Mouse (Mus musculus) limb, embryonic 14.5 days (tissue): ENCODE measurements around the gene Unc5b. TPM values are rescaled to one million over a fixed set of nuclear protein-coding genes. Genes with fewer than 3 reads are reported as not detected.

Experiments used
- ATAC-seq: fragments of 200-750 bp; cut with Nextera tagmentation; 2 replicates; pipeline ENCODE4 v1.8.0; 2017; ENCODE audit warnings: low read depth, moderate number of reproducible peaks, moderate TSS enrichment; ENCODE audit not compliant: low FRiP score
- DNase-seq: peaks from one replicate; pipeline ENCODE4 v3.0.0-alpha.2; 2015; ENCODE audit warnings: low spot score
- H3K27ac ChIP-seq: fragments of 300-500 bp; sonication (generic); replicated peaks from 2 replicates; pipeline ENCODE4 v1.5.1; 2014; ENCODE audit warnings: low read depth, mild to moderate bottlenecking, low read length, moderate library complexity, mixed read lengths
- H3K27me3 ChIP-seq: fragments of 300-500 bp; sonication (generic); 2 replicates; pipeline ENCODE4 v1.6.1; 2014; ENCODE audit warnings: low read length, mixed read lengths; ENCODE audit not compliant: control insufficient read depth, insufficient read depth
- H3K36me3 ChIP-seq: fragments of 300-500 bp; sonication (generic); 2 replicates; pipeline ENCODE4 v1.6.1; 2014; ENCODE audit warnings: mild to moderate bottlenecking, low read length, moderate library complexity, mixed read lengths; ENCODE audit not compliant: control insufficient read depth, insufficient read depth
- H3K4me1 ChIP-seq: fragments of 300-500 bp; sonication (generic); 2 replicates; pipeline ENCODE4 v1.6.1; 2014; ENCODE audit warnings: antibody characterized with exemption, low read length, mixed read lengths; ENCODE audit not compliant: control insufficient read depth, insufficient read depth
- H3K4me2 ChIP-seq: fragments of 300-500 bp; sonication (generic); replicated peaks from 2 replicates; pipeline ENCODE4 v1.6.1; 2014; ENCODE audit warnings: low read depth, mild to moderate bottlenecking, low read length, moderate library complexity; ENCODE audit not compliant: severe bottlenecking
- H3K4me3 ChIP-seq: fragments of 300-500 bp; sonication (generic); replicated peaks from 2 replicates; pipeline ENCODE4 v1.5.1; 2014; ENCODE audit warnings: low read length
- H3K9ac ChIP-seq: fragments of 300-500 bp; sonication (generic); 2 replicates; pipeline ENCODE4 v1.6.1; 2014; ENCODE audit warnings: mild to moderate bottlenecking, low read depth, low read length, moderate library complexity; ENCODE audit not compliant: severe bottlenecking
- H3K9me3 ChIP-seq: fragments of 300-500 bp; sonication (generic); 2 replicates; pipeline ENCODE4 v1.6.1; 2016; ENCODE audit warnings: low read length; ENCODE audit not compliant: control insufficient read depth
- POLR2A ChIP-seq: fragments of 200-500 bp; IDR thresholded peaks from 2 replicates; pipeline ENCODE4 v1.8.0; 2012; ENCODE audit warnings: inconsistent platforms, mild to moderate bottlenecking, moderate library complexity, borderline replicate concordance; ENCODE audit not compliant: insufficient read depth, insufficient read length; ENCODE audit errors: extremely low read depth
- WGBS: fragments of 180-500 bp; shearing (Covaris S2); extraction: QIAGEN DNeasy Blood & Tissue Kit; methylation state at CpG from one replicate; pipeline ENCODE4 v1.1.7; 2014; 5-methylcytosine and 5-hydroxymethylcytosine counted together
- polyA plus RNA-seq, 2 experiments: library from polyadenylated mRNA; depleted of rRNA in 1 of 2; stranded (reverse) in 1 of 2; unstranded in 1 of 2; fragments of >200 nt; fragmentation: Nextera tagmentation in 1 of 2; extraction: Ambion mirVana in 1 of 2; gene quantifications; 2 replicates each; pipeline versions ENCODE4 v1.2.1 to v1.2.3; 2012 to 2014

The Unc5b gene
- polyA plus RNA-seq, 2 experiments: 6.2 to 21.8 TPM

GRCm38 (mm10) chr10:60821311-60821710 lies 10.1 kb downstream of the Unc5b start:
- Histone ChIP-seq H3K4me1 (peaks cover 37% of the 10 kb centered on the region), H3K27ac (no peak overlapping the region), H3K4me2 (no peak overlapping the region), H3K36me3 (no peaks in the 10 kb centered on the region), H3K27me3 (no peaks in the 10 kb centered on the region), H3K9ac (no peak overlapping the region), H3K4me3 (no peak overlapping the region), H3K9me3 (no peaks in the 10 kb centered on the region)
- TF ChIP-seq POLR2A: no peak
- ATAC-seq: no peak
- DNase-seq: no peak

- H3K9me3 ChIP-seq: no peaks in the 10 kb centered on the region
- ATAC-seq: no peak
- no peaks in the 10 kb centered on the region for H3K36me3 ChIP-seq
- H3K9ac ChIP-seq: no peak overlapping the region
- no peaks in the 10 kb centered on the region for H3K27me3 ChIP-seq
- TF ChIP-seq POLR2A: no peak
- peaks cover 38% of the 10 kb centered on the region for H3K4me1 ChIP-seq
- H3K4me2 ChIP-seq: no peak overlapping the region
- no peak overlapping the region for H3K4me3 ChIP-seq
- DNase-seq: no peak
- WGBS: 86% methylated on average over 11 of the region's 11 CpGs
- no peak overlapping the region for H3K27ac ChIP-seq
Measured at GRCm38 (mm10) chr10:60820552-60820951, 10.8 kb downstream of the Unc5b start.

- no peak overlapping the region for H3K9ac ChIP-seq
- no peaks in the 10 kb centered on the region for H3K27me3 ChIP-seq
- DNase-seq (no peak), ATAC-seq (no peak)
- TF ChIP-seq POLR2A: no peak
- no peak overlapping the region for H3K4me3 ChIP-seq
- H3K4me2 ChIP-seq: no peak overlapping the region
- H3K36me3 ChIP-seq: no peaks in the 10 kb centered on the region
- no peak overlapping the region for H3K27ac ChIP-seq
- WGBS: 82% methylated on average over 12 of the region's 12 CpGs
- H3K9me3 ChIP-seq: no peaks in the 10 kb centered on the region
- H3K4me1 ChIP-seq: peaks cover 45% of the 10 kb centered on the region
Measured at GRCm38 (mm10) chr10:60819654-60820192, 11.7 kb downstream of the Unc5b start.

GRCm38 (mm10) chr10:60819179-60819578 lies 12.2 kb downstream of the Unc5b start:
- peaks cover 48% of the 10 kb centered on the region for H3K4me1 ChIP-seq
- no peak for DNase-seq
- H3K4me3 ChIP-seq: no peak overlapping the region

GRCm38 (mm10) chr10:60818708-60819107 lies 12.7 kb downstream of the Unc5b start:
- Histone ChIP-seq H3K36me3 (no peaks in the 10 kb centered on the region), H3K4me3 (no peak overlapping the region), H3K9ac (no peak overlapping the region), H3K4me2 (no peak overlapping the region), H3K4me1 (peaks cover 48% of the 10 kb centered on the region), H3K27me3 (no peaks in the 10 kb centered on the region), H3K9me3 (no peaks in the 10 kb centered on the region), H3K27ac (no peak overlapping the region)
- DNase-seq (no peak), ATAC-seq (no peak)
- WGBS: 91% methylated on average over 7 of the region's 7 CpGs
- TF ChIP-seq POLR2A: no peak

More at GRCm38 (mm10) chr10:60819179-60819578, 12.2 kb downstream of the Unc5b start:
- Histone ChIP-seq H3K9ac (no peak overlapping the region), H3K9me3 (no peaks in the 10 kb centered on the region), H3K27me3 (no peaks in the 10 kb centered on the region), H3K36me3 (no peaks in the 10 kb centered on the region), H3K4me2 (no peak overlapping the region), H3K27ac (no peak overlapping the region)
- ATAC-seq: no peak
- WGBS: 70% methylated on average over 5 of the region's 5 CpGs
- no peak for TF ChIP-seq POLR2A

GRCm38 (mm10) chr10:60817868-60818267 lies 13.5 kb downstream of the Unc5b start:
- Histone ChIP-seq H3K27ac (no peak overlapping the region), H3K4me3 (no peak overlapping the region), H3K4me2 (no peak overlapping the region), H3K9ac (no peak overlapping the region), H3K9me3 (no peaks in the 10 kb centered on the region), H3K27me3 (no peaks in the 10 kb centered on the region), H3K4me1 (peaks cover 50% of the 10 kb centered on the region), H3K36me3 (no peaks in the 10 kb centered on the region)
- WGBS: 80% methylated on average over 6 of the region's 6 CpGs
- ATAC-seq: no peak
- no peak for DNase-seq
- no peak for TF ChIP-seq POLR2A
